Mouse (Mus musculus) heart, postnatal 36 days (tissue): ENCODE results near the gene Zfp451. TPM values are rescaled to one million over a fixed set of nuclear protein-coding genes. Genes with fewer than 3 reads are reported as not detected.
"Not testable (repeated sequence)": the region's sequence is repeated elsewhere in the genome, so short reads cannot be mapped to it uniquely, and the experiment has no call there.

ENCODE experiments used
- DNase-seq, 2 experiments: peaks; one replicate each; pipeline ENCODE4 v3.0.0; 2021 to 2022
- intact Hi-C: fragments of 180-260 bp; cut with DNase I; formaldehyde crosslinking; loops from one replicate; pipeline ENCODE4 v1.15.1; 2025
- total RNA-seq, 2 experiments: library from RNA; stranded (reverse); gene quantifications; 2 replicates each; pipeline ENCODE4 v1.2.3; 2021

Gene Zfp451
- 10 to 100 TPM; 13.5 to 16.2 TPM for total RNA-seq

DNA sequence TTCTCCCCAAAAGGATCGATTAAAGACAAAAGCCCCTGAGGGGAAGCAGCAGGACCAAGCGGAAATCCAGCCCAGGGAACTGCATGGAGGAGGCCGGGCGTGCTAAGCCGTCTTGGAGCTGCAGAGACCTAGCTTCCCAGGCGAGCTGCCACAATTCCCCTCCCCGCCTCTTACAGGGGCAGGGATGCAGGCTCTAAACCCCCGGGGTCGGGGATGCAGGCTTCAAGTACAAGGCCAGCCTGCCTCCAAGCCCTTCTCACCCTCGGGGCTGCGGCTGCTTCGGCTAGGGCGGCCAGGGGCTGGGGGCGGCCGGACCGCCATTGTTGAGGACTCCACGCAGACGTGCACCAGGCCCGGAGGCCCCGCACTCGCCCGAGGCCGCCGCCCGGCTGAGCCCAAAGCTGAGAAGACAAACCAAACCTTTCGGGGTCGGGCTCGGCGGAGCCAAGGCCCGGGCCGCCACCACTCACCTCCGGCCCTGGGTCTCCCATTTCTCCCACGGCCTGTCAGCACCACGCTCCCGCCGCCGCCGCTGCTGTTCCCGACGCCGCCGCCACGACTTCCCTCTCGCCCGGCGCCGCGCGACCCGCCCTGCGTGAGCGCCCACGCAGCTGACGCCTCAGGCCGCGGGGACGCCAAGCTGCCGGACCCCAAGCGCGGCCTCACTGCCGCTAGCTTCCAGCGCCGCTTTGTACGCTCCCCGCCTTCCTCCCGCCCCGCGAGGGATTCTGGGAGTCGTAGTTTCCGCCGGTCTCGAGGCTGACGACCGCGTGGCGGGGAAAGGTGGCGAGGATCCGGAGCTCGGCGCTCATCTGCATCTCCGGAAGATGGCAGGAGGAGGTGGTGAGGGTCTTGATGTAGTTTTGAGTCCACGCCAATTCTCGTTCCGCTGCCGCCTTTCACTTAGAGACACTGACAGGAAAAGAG is at the start of gene Zfp451:
TSS of gene Zfp451 (minus strand) at position 728 of the 927 bp plus-strand sequence.
- intact Hi-C loops = loop anchor here (5.0 to 10.0 kb wide), 3 partner anchors 57 to 621 kb away; partner anchors contain the start of genes Bag2, Ccdc115, Imp4 and Prim2
- DNase-seq = peak; percentile 89 to 90

DNA sequence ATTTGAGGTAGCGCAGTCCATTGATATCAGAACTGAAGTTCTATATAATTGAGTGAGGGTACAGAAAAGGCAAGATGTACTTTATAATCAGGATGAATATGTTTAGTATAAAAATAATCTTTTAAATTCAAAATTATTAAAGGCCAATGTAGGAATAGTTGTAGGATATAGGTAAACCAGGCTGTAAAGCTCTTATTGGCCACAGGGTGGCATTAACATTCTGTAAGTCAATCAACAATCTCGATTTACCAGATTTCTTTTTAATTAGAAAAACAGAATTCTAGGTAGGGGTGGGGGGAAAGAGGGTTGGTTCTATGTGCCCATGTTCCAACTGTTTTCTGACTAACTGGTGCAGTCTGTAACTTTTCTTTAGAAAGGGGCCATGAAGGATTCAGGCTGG is 32.4 kb upstream of the Zfp451 start:
- intact Hi-C loops = no loop called here
- DNase-seq = no peak

DNA sequence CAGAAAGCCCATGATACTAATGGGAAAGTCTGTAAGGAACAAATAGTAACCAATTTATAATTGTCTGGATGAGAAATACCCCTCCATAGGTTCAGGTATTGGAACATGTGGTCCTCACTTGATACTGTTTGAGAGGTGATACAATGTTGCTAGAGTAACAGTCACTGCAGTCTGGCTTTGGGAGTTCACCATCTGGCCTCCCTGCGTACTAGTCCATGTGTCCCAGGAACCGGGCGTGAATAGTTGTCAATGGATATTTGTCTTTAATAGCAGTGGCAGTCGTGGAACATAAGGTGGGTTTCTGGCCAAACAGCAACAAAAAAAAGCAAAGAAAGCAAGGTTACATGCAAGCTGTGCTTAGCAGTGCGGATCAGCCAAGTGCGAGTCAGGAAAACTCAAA is 29.4 kb upstream of the Zfp451 start:
- no peak for DNase-seq
- intact Hi-C loops = no loop called here

DNA sequence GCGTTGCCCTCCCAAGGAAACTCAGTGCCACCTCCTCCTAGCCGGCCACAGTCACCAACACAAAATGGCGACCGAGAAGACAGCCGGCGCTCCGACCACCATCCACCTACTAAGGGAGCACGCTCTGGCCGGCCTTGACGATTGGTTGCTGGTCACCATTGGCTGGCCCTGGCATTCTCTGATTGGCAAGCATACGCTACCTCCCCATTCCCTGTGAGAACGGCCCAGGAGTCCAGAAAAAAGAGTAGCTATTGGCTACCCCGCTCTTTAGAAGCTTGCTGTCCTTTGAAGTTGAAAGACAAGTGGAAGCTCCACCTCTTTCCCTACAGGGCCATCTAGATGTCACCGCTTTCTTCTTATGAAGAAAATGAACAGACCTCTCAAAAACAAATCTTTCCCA is 24.6 kb upstream of the Zfp451 start:
- intact Hi-C loops = not testable (repeated sequence)

DNA sequence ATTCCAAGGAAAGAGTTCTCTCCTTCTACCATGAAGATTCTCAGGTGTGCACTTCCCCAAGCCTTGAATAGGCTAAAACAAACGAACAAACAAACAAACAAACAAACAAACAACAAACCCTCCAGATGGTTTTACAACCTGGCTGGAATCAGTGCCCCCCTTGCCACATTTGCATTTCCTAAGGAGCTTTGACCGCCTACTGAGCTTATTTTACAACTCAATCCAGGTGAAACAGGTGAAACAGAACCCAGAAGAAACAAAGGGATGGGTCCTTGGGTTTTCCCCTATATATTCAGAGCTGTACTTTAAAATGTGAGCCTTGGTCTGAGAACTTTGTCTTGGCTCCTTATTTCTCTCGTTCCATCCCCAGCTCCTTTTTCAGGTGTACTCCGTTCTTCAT is 16.2 kb upstream of the Zfp451 start:
- no peak for DNase-seq
- intact Hi-C loops = no loop called here

More for the DNA sequence above, 24.6 kb upstream of the Zfp451 start:
- DNase-seq = not testable (repeated sequence)

DNA sequence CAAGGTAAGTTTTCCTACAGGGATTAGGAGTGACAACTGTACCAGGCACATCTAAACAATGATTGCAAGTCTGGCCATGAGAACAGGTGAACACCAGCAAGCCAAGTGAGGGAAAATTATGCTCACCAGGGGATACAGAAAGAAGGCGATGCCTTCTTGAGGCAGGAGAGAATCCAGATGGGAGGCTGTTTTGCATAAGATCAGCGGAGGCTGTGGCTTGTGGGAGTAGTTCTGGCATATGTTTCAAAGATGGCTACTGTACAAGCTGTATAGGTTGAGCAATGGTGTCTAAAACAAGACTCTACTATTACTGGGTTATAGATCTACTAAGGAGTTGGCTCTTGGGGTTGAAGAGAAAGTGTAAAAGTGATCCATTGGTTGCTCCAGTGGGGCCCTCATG is 3.5 kb upstream of the Zfp451 start:
- intact Hi-C loops = loop anchor here (10.0 kb wide), 1 partner anchor 617 kb away; the partner anchor contains the start of genes Ccdc115 and Imp4
- no peak for DNase-seq

DNA sequence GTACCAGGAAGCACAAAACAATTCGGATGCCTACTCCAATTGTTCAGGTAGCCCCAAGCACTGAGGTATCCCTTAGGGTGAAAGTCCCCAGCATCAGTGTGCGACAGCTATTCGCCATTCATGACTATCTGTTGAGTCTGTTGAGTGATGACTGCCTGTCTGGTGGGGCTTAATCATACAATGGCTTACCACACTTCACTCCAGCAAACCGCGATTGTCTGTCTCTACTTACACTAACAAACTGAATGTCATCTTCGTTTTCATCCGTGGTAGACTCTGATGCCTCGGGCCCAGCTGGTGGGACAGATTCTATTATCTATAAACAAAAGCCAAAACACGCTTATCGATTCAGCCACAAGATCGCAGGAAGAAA is 914 bp downstream of the Zfp451 start:
- no peak for DNase-seq
- intact Hi-C loops = loop anchor here (5.0 to 10.0 kb wide), 3 partner anchors 56 to 621 kb away; partner anchors contain the start of genes Bag2, Ccdc115, Imp4 and Prim2

DNA sequence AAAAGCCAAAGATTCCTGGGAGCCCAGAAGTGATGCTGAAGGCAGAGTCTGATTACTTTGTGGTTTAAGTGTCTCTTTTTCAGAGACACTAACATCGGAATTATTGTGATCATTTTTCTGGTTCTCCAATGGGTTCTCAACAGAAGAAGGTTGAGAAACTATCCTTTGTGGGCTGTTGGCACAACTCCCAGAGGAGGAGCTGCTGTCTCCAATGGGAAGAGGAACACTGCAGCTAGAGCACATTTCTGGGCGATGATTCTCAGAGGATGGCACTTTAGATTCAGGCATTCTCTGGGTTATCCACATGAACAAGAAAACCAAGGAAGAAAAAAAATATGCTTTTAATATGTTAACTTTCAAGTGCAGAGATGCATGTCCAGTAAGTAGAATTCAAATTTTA is 11.1 kb downstream of the Zfp451 start:
- no peak for DNase-seq

DNA sequence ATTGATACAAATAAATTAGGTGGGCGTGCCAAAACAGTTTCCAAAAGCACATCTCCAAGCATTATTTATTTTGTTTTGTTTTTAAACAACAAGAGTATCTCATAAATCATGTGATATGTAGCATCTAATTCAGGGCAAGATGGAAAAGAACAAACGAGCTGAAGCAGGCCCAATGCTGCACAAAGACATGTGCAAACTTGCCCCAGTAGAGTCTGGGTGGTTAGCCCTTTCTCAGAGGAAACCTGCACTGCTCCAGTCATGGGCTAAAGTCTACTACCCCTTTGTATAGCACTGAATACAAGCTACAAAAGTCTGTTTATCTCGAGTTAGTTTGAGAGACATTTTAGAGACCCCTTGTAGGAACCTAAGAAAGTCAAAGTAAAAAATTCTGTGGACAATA is 14.8 kb downstream of the Zfp451 start:
- no peak for DNase-seq
- intact Hi-C loops = no loop called here

More for the DNA sequence above, 11.1 kb downstream of the Zfp451 start:
- intact Hi-C loops = no loop called here

DNA sequence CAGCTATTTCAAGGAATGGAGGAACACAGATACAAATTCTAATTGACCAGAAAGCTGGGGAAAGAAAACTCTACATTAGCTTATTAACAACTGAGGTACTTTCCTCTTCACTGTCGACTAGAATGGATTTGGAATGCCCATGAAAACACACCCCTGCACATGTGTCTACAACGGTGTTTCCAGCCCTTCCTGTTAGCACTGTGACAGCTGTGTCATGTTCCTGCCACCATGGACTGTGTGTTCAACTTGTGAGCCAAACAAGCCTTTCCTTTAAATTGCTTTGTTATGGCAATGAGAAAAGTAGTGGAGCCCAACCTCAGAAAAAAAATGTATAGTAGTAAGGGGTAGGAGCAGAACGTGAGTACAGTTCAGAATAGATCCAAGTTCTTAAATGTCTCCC is 25.9 kb downstream of the Zfp451 start:
- no peak for DNase-seq
- intact Hi-C loops = no loop called here

DNA sequence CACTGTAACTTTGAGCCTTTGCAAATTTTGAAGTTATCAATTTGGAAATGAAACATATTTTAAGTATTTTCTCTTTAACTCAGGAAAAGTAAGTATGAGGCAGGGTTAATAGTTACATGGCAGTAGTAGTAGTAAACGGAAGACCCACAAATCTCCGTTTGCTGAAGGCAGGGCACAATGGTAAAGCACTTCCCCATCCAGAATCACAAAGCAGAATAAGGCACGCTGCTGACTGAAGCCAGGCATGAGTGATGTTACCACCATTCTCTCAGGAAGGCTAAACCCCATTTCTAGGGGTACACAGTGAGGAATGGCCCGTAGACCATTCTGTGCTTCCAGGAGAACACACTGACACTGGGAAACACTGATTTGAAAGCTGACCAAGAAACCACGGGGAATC is 26.3 kb downstream of the Zfp451 start:
- intact Hi-C loops = no loop called here

DNA sequence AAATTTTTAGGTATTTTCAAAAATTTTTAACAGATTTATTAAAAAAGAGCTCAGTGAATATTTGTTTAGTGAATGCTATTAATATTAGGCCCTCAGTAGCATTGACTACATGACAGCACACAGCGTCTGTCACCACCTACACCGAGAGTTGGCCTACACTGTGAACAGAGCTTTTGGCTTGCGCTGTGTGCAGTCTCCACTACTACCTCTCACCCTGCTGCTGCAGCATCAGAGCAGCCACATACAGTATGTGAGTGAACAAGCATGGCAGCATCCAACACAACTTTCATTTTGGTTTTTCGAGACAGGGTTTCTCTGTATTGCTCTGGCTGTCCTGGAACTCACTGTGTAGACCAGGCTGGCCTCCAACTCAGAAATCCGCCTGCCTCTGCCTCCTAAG is 29.8 kb downstream of the Zfp451 start:
- intact Hi-C loops = no loop called here
- DNase-seq = no peak

More for the DNA sequence above, 26.3 kb downstream of the Zfp451 start:
- DNase-seq = no peak

DNA sequence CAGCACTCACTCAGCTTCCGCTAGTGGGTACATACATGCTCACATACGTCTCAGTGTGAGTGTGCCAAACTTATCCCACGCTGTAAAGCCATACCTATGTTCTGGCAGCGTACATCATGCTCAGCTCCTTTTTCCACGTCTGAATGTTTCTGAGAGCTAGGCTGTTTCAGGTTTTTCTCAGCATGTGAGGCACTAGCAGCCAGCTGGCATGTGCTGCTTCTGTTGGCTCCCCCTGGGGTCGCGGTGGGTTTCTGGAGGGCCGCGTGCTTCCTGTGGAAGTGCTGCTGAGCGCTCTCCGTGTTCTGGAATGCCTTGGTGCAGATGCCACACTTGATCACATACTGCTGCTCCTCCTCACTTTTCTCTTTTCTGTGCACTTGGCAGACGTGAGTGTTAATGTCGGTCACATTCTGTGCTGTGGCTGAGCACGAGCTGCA is 38.2 kb downstream of the Zfp451 start:
- intact Hi-C loops = no loop called here

DNA sequence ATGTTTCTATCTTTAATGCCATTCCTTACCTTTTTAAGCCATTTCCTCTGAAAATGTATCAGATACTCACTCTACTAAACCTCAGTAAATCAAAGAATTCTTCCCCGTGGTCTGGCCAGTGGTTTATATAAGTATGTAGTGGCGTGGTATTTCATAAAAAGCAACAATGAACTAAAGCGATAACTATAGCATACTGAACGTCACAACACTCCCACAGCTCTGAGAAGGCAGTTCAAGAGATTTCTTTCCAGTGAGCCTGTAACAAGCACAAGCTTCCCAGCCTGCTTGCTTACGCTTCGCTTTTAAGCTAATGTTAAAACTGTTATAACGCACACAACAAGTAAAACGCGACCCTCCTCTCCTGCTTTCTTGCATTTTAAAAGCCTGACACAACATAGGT is 42.3 kb downstream of the Zfp451 start:
- no peak for DNase-seq
- intact Hi-C loops = no loop called here

More for the DNA sequence above, 38.2 kb downstream of the Zfp451 start:
- no peak for DNase-seq

DNA sequence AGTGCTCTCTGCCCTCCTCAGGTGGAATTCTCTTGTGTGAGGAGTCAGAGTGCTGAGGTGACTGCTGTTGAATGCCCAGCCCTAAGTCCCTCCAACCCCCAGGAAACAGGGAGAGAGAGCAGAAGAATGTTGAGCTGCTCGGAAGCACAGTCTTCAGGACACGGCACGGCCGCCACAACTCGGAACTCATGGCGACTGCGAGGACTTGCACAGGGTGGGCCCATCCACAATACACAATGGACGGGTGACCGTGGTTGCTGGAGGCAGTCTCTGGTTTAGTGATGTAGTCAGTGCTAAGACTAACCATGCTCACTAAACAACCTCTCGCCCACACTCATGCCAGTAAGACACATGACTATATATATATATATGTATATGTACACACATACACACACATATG is 42.8 kb downstream of the Zfp451 start:
- no peak for DNase-seq
- intact Hi-C loops = no loop called here

DNA sequence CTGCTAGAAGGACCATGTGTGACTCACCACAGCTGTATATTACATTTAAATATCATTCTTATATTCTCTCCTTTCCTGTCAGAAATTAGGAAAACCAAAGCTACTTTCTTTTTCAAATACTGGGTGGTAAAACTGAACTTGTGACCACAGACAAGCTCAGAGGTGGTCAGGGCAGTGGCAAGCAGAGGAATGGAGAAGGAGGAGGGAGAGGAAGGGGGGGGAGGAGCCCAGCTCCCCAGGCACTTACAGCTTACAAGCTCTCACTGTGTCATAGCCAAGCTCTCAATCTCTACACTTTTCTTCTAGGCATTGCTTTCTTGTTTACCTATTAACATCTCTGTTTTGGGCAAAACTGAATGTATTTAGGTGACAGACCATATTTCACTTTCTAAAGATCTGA is 45.6 kb downstream of the Zfp451 start:
- DNase-seq = no peak
- intact Hi-C loops = no loop called here

DNA sequence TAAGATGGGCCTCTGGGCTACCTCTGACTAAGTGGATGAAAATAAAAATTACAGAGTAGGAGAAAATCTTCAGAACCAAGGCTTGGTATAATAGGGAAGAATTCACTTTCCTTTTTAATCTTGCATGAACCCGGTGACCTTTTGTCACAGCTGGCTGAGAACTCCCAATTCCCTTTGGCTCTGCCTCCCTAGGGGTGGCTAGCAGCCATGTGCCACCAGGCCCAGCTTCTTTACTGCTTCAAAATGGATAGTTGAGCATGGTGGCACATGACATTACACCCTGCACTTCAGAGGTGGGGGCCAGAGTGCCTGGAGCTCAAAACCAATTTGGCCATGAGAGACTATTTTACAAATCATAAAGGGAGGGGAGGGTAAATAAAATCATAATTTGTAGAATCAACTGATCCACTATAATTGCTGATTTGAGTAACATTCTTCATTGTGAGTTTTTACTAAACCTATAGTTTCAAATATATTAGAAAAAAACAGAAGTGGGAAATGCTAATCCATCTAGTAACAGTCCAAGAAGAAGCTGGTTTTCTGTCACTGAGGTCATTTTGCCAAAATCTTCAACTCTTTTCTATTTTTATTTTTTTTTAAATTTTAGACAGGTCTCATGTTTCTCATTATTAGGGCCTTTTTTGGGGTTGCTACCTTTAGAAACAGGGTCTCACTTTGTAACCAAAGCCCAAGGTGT is 46.2 kb downstream of the Zfp451 start:
- no peak for DNase-seq
- intact Hi-C loops = no loop called here

DNA sequence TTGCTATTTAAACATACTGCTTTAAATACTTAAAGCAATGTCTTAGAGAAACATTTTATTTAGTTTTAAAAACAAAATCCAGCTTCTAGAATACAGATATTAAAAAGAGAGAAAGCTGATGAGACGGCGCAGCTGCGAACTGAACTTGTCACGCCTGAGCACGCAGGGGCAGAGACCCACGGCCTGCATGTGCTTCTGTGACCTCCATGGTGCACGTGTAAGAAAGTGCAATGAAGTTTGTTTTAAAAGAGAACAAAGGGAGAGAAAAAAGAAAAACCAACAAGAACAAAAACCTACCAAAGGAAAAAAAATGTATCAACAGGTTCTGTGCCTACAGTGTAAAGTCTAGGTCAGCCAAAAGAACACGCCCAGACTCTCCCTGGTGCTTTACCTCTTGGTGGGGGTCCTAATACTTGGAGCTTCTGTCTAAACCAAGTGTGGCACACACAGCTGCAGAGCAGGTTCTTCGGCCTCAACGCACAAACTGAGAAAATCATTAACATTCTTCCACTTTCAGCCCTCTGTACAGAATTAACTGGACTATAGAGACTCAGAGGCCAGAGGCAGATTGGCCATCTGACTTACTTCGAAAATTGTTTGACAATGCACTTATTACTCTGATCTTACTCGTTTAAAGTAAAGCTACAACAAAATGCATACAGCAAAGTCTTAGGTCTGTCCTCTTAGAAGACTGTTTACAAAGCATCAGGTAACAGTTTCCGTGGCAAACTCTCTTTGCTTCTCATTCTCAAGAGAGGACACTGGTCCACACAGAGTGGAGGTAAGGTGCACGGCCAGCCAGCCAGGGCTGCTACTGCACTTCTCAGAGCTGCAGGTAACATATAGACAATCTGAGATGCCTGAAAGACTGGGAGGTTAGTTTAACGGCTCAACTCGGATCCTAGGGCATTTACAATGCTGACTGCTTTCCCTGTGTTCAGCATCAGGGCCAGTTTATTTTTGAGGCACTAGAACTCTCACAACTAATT is 47.6 kb downstream of the Zfp451 start:
- DNase-seq = no peak
- intact Hi-C loops = no loop called here

DNA sequence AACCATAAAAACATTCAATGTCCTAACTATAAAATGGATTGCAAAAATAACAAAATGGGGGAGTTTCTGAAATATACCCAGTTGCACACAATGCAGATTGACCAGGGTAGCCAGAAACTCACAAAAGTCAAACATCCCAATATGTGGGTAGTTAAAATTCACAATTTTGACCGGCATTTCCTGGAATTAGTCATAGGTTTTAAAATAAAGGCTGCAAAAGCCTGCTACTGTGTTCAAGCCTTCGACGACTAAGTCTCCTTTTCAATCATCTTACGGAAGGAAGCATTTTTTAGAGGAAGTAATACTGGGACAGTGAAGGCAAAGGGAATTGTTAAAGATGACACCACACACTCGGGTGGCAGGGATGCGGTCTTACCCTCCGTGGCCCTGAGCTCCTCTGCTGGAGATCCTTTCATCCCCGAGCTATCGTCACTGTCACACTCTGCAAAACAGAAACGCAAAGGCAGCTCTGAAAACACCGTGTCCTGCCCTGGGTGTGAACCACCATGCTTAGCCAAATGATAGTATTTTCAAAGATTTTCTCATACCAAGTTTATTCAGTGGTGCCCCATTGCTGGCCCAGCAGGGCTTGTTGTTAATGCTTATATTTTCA is 48.8 kb downstream of the Zfp451 start:
- intact Hi-C loops = no loop called here
- DNase-seq = no peak

DNA sequence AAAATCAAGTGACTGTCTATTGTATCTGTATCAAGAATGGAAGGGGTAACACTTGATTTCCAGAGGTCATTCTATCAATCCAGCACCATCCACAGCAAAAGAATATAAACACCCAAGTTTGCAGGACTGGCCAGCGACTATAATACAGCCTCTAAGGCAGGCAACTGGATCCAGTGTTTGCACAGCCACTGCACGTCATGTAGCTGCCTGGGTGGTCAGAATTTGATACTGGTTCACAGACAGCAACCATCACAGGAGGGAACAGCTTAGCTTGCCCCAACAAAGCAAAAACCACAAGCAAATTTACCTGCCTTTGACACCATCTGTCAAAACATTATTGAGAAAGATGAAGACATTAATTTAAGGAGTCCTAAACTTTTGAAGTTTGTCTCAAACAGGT is 50.6 kb downstream of the Zfp451 start:
- intact Hi-C loops = no loop called here
- no peak for DNase-seq
